Mouse (Mus musculus): ENCODE measurements around the gene Tenm2.

DNA sequence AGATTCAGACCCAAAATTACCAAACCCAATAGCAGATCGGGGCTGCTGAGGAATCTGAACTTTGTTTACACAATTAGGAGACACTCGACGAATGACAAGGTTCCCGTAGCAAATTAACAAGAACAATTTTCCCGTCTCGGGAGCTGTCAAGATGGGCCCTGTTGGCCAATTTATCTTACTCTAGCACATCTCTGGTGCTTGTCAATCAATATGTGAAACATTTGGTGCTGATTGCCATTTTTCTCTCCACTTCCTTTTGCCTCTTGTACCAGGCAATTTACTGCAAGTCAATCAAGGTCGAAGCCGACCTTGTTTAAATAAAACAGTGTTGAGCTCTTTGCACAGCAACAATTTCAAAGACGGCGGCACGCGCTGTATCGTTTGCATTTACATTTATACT, 824.9 kb downstream of the Tenm2 start:
- TF ChIP-seq CTCF (IDR thresholded peaks at IDR 0.05; ENCODE audit: low read depth) (no peak), EP300 (IDR thresholded peaks at IDR 0.05; ENCODE audit: low read depth) (no peak)
